Mouse (Mus musculus): Measurements from ENCODE around the gene Pax2. TPM values are rescaled to one million over a fixed set of nuclear protein-coding genes. Genes with fewer than 3 reads are reported as not detected.

Gene Pax2
- polyA plus RNA-seq, 1 experiment from 2014 or later = not detected

GRCm38 (mm10) chr19:44750051-44751041 is 5.5 kb upstream of the Pax2 start:
- ATAC-seq (ENCODE audit: low FRiP score, low read depth) = 0 out of 2 replicates have a peak, but pooled peaks have one; percentile 19
- Histone ChIP-seq H3K4me1 (peaks cover 18% of the 10 kb centered on the region), H3K36me3 (no peaks in the 10 kb centered on the region), H3K9ac (no peak overlapping the region), H3K9me3 (no peaks in the 10 kb centered on the region), H3K27me3 (peaks cover 100% of the 10 kb centered on the region), H3K4me2 (replicated peaks) (peak overlapping the region; percentile 38), H3K4me3 (peak overlapping the region; percentile 16), H3K27ac (no peak overlapping the region)
- under 1% methylated on average over 42 of the region's 42 CpGs for WGBS

- Histone ChIP-seq H3K4me3 (no peak overlapping the region), H3K4me2 (replicated peaks) (no peak overlapping the region), H3K9me3 (no peaks in the 10 kb centered on the region)
Observed at GRCm38 (mm10) chr19:44751042-44751441, 4.8 kb upstream of the Pax2 start.

GRCm38 (mm10) chr19:44751551-44751950 is 4.3 kb upstream of the Pax2 start:
- 10% methylated on average over 3 of the region's 3 CpGs for WGBS
- Histone ChIP-seq H3K27ac (no peak overlapping the region), H3K4me1 (peaks cover 25% of the 10 kb centered on the region), H3K9me3 (no peaks in the 10 kb centered on the region), H3K4me2 (replicated peaks) (no peak overlapping the region), H3K27me3 (peaks cover 100% of the 10 kb centered on the region), H3K9ac (no peak overlapping the region), H3K36me3 (no peaks in the 10 kb centered on the region), H3K4me3 (no peak overlapping the region)
- no peak for ATAC-seq (ENCODE audit: low FRiP score, low read depth)

More at GRCm38 (mm10) chr19:44751042-44751441, 4.8 kb upstream of the Pax2 start:
- 2% methylated on average over 9 of the region's 9 CpGs for WGBS
- H3K4me1 ChIP-seq = peaks cover 25% of the 10 kb centered on the region
- no peak overlapping the region for H3K27ac ChIP-seq
- no peak overlapping the region for H3K9ac ChIP-seq
- H3K36me3 ChIP-seq = no peaks in the 10 kb centered on the region
- peaks cover 100% of the 10 kb centered on the region for H3K27me3 ChIP-seq
- no peak for ATAC-seq (ENCODE audit: low FRiP score, low read depth)

DNA sequence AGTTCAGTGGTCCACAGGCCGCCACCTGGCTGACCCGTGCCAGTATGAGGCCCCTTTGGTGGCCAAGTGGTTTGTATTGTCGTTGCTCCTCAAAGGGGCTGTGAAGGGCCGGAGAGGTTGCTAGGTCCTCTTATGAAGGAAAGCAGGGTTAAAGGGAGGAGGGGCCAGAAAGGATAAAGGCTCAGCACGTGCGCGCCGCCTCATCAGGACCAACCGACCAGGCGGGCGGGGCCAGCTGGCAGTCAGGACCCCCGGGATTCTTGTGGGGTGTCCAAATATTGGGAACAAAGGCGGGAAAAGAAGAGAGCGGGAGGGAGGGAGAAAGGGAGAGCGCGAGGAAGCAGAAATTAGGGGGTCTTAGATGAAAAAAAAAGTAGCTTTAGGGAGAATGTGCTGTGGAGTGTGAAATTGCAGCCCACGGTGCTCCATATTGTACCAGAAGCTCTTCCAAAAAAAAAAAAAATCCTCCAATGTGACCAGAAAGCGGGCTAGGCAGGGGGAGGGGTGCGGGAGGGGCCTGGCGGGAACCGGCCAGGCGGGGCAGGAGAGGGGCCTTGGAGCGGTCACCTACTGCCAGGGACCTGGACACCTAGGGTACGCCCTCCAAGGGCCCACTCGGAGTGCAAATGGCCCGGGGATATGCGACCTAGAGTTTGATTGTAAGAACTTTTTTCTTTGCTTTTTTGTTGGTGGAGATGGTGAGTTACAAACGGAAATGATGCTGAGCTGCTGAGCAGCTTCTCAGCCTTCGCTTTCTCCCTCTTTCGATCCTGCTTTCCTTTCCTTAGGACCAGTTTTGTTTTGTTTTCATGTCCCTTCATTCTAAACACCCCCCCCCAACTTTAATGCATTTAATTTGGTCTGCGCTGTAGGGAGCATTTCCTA is 3.5 kb upstream of the Pax2 start:
- Histone ChIP-seq H3K4me2 (replicated peaks) (no peak overlapping the region), H3K36me3 (no peaks in the 10 kb centered on the region), H3K27me3 (peaks cover 100% of the 10 kb centered on the region), H3K27ac (no peak overlapping the region), H3K9me3 (no peaks in the 10 kb centered on the region), H3K9ac (no peak overlapping the region), H3K4me1 (peaks cover 27% of the 10 kb centered on the region), H3K4me3 (no peak overlapping the region)
- no peak for ATAC-seq (ENCODE audit: low FRiP score, low read depth)
- under 1% methylated on average over 30 of the region's 31 CpGs for WGBS

DNA sequence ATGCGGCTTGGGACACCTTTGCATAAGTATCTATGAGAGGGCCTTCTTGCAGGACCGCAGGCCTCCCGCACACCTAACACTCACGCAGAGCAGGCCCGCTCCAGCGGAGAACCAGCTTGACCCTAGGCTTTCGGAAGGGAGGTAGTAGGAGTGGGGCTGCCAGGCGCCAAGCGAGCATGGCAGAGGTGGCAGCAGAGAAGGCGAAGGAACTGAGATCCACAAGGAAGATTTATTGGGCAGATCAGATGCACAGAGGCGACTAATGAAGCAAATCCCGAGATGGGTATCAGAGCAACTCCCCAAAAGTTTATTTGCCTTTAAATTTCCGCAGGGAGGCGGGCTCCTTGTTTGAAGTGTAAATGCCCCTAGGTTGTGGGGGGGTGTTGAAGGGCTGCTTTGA is 2.5 kb upstream of the Pax2 start:
- Histone ChIP-seq H3K27me3 (peaks cover 99% of the 10 kb centered on the region), H3K9me3 (no peaks in the 10 kb centered on the region), H3K27ac (no peak overlapping the region), H3K36me3 (no peaks in the 10 kb centered on the region), H3K4me1 (peaks cover 29% of the 10 kb centered on the region), H3K9ac (no peak overlapping the region), H3K4me2 (replicated peaks) (no peak overlapping the region), H3K4me3 (no peak overlapping the region)
- no peak for ATAC-seq (ENCODE audit: low FRiP score, low read depth)
- under 1% methylated on average over 14 of the region's 14 CpGs for WGBS

DNA sequence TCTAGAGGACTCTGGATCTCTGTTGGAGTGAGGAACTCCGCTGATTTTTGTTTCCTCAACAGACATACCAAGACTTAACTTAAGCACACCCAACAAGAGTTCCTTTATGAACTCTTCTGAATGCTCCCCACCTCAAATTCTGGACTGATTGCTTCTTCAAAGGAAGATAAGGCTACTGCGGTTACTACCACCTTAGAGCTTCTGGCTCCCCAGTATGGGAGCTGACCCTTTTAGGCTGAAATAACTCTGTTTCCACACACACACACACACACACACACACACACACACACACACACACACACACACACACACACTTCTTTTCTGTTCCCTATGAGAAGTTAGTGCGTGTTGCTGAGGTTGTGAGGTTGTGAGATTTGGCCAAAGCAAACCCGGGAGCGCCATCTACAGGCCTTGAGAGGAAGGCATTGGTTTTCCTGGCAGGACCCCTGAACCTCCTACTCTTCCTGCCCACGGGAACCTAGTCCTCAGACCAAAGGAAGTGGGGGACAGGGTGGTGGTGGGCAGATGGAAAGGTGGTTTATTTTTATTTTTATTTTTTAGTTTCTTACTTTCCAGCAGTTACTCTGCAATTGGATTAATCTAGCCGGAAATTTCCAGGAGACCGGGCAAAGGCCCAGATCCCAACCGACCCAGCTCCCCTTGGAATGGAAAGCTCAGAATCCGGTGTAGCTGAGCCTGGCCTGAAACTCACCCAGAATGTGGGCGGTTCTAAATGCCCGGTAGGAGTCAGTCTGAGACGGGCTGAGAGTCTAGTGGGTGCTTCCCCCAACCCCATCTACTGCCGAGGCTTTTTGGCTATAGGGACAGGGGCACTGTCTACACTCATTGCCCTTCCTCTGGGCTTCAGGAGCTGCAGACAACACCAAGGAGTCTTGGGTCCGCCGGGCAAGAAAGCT is 1.1 kb upstream of the Pax2 start:
- Histone ChIP-seq H3K4me1 (peaks cover 32% of the 10 kb centered on the region), H3K9me3 (no peaks in the 10 kb centered on the region), H3K4me2 (replicated peaks) (0 out of 2 replicates have a peak overlapping the region, but pooled peaks have one; percentile 21), H3K36me3 (no peaks in the 10 kb centered on the region), H3K27ac (no peak overlapping the region), H3K4me3 (peak overlapping the region; percentile 1; the same call in 1 of the 2 replicates), H3K9ac (no peak overlapping the region), H3K27me3 (peaks cover 98% of the 10 kb centered on the region)
- no peak for ATAC-seq (ENCODE audit: low FRiP score, low read depth)
- WGBS = 2% methylated on average over 16 of the region's 16 CpGs

DNA sequence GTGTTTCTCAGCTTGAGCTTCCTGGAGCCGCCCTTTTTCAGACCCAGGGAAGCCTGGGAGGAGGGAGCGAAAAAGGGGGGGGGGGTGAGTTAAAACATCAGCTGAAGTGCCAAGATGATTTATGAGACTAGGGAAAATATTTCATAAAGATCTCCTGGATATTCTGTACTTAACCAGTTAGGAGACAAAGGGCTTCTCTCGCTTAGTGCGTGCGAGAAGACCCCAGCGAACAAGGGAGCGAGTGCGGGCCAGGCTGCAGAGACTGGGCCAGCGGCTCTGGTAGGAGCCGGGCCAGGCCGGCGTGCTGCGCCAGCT is 510 bp upstream of the Pax2 start:
- Histone ChIP-seq H3K9me3 (no peaks in the 10 kb centered on the region), H3K9ac (no peak overlapping the region), H3K27ac (no peak overlapping the region), H3K4me3 (peak overlapping the region; percentile 41; the same call in 1 of the 2 replicates), H3K36me3 (no peaks in the 10 kb centered on the region), H3K27me3 (peaks cover 98% of the 10 kb centered on the region), H3K4me2 (replicated peaks) (peak overlapping the region; percentile 68), H3K4me1 (peaks cover 32% of the 10 kb centered on the region)
- 2% methylated on average over 13 of the region's 13 CpGs for WGBS
- ATAC-seq (ENCODE audit: low FRiP score, low read depth) = no peak

DNA sequence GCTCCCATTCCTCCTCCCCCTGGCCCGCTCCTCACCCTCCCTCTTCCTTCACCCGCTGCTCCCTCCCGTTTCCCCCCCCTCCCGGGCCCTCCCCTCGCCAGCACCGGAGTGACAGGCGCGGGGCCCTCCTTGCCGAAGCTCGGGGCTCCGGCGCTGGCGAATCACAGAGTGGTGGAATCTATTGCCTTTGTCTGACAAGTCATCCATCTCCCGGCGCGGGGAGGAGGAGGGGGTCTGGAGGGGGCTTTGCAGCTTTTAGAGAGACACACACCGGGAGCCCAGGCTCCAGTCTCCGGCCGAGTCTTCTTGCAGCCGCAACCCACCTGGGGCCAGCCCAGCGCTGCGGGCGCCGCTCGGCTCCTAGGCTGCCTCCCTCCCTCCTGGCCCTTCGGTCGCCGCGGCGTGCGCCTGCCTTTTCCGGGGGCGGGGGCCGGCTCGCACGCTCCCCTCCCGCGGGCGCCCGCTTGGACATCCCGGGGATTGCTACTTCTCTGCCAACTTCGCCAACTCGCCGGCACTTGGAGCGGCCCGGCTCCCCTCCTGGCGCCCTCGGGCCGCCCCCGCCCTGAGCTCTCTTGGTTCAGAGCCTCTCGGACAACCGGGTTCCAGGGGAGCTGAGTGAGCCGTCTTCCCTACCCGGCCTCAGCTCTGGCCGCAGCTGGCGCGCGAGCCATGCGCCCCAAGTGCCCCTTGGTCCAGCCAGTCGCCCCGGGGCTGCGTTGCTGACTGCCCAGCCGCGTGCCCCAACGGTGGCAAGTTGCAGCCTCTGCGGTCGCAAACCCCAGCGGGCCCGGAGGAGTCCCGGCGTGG is 781 bp downstream of the Pax2 start:
- no peak overlapping the region for H3K27ac ChIP-seq
- 0 out of 2 replicates have a peak overlapping the region, but pooled peaks have one; percentile 14 for H3K9ac ChIP-seq
- no peaks in the 10 kb centered on the region for H3K36me3 ChIP-seq
- under 1% methylated on average over 68 of the region's 71 CpGs for WGBS
- H3K4me1 ChIP-seq = peaks cover 27% of the 10 kb centered on the region
- H3K9me3 ChIP-seq = no peaks in the 10 kb centered on the region
- H3K4me3 ChIP-seq = peak overlapping the region; percentile 41
- ATAC-seq (ENCODE audit: low FRiP score, low read depth) = no peak
- H3K4me2 ChIP-seq (replicated peaks) = peak overlapping the region; percentile 68
- peaks cover 98% of the 10 kb centered on the region for H3K27me3 ChIP-seq

DNA sequence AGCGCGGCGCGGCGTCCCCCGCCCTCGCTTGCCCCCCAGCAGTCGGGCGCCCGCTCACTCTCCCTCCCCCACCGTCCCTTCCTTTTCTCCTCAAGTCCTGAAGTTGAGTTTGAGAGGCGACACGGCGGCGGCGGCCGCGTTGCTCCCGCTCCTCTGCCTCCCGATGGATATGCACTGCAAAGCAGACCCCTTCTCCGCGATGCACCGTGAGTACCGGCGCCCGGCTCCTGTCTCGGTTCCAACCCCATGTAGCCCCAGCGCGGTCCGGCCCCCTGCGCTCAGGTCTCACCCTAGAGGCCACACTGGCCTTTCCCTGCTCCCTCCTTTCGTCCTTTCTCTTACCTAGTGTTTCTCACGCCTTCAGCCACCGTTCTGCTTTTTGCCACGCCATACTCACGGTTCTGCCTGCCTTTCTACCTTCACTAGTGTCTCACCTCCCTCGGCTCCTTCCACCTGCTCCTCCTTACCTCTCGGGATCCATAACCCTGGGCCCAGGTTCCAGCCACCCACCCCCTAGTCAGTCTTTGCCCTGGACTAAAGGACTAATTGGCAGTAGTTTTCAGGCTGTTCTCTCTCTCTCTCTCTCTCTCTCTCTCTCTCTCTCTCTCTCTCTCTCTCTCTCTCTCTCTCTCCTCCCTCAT is 1.5 kb downstream of the Pax2 start:
- Histone ChIP-seq H3K9me3 (no peaks in the 10 kb centered on the region), H3K4me2 (replicated peaks) (peak overlapping the region; percentile 68), H3K9ac (0 out of 2 replicates have a peak overlapping the region, but pooled peaks have one; percentile 14), H3K27ac (no peak overlapping the region), H3K4me1 (peaks cover 27% of the 10 kb centered on the region), H3K36me3 (no peaks in the 10 kb centered on the region), H3K4me3 (peak overlapping the region; percentile 41), H3K27me3 (peaks cover 98% of the 10 kb centered on the region)
- no peak for ATAC-seq (ENCODE audit: low FRiP score, low read depth)
- WGBS = 1% methylated on average over 38 of the region's 38 CpGs

DNA sequence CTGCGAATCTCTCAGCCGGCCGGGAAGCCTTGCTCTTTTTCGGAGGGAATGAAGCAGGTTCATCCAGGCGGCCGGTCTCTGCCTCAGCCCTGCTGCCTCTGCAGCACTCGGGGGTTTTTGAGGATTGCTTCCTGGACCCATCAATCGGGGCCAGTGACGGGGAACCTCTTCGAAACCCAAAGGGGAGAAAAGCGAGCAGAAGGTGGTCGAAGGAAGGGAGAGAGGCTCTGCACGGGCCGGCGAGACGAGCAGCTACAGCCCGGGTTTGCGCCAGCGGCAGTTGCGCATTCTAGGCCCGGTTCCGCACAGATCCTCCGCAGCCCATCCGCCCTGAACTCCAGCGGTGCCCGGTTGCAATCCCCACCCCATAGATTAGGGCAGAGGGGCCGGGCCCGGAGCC is 3.0 kb downstream of the Pax2 start:
- WGBS = under 1% methylated on average over 28 of the region's 28 CpGs
- Histone ChIP-seq H3K4me3 (no peak overlapping the region), H3K27ac (no peak overlapping the region), H3K27me3 (peaks cover 98% of the 10 kb centered on the region), H3K9me3 (no peaks in the 10 kb centered on the region), H3K4me1 (peaks cover 27% of the 10 kb centered on the region), H3K9ac (no peak overlapping the region), H3K4me2 (replicated peaks) (no peak overlapping the region), H3K36me3 (no peaks in the 10 kb centered on the region)
- no peak for ATAC-seq (ENCODE audit: low FRiP score, low read depth)

All from limb, embryonic 13.5 days (tissue).